Mouse (Mus musculus): ENCODE measurements at regions not wholly inside any gene's neighbourhood (a gene's known extent, or its start where the extent isn't known, plus 50 kb on each side); places are given as distances from the start of the nearest gene placed in this dataset.

DNA sequence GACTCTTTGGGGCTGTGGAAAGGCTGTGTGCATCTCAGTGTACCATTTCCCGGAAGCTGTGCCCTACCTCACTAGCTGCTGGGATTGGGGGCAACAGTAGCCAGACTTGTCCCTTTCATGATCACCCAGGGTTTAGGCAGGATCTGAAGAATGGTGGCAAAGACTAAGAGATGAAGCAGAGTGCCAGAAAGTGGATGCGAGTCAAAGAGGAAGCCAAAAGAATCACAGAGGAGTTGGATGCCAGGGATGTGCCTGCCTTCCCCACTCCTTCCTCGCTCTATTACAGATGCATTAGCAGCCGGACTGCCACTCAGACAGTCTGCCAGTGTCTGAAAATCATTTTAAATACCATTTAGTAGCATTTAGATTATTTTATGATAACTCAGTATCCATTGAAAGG lies 271.5 kb upstream of the Slc24a2 start:
- no peak for DNase-seq (ENCODE audit: low spot score in 2 of 2)

DNA sequence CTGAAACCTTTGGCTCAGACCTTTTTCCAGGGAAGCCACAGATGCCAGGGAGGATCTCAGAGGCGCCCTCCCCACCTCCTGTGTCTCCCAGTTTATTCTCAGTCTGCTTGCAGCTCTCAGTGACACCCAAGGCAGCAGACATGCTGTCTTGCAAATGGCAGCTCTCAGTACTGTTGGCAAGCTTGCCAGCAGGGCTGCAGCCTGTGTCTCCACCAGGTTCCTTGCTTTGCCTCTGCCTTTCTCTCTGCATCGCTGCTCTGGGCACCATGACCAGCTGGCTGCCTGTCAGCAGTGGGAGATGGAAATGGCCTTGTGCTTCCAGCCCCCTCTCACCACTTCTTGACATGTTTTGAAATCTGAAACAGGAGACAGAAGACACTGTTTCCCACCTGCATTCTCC lies 270.2 kb upstream of the Slc24a2 start:
- no peak for DNase-seq (ENCODE audit: low spot score in 2 of 2)

DNA sequence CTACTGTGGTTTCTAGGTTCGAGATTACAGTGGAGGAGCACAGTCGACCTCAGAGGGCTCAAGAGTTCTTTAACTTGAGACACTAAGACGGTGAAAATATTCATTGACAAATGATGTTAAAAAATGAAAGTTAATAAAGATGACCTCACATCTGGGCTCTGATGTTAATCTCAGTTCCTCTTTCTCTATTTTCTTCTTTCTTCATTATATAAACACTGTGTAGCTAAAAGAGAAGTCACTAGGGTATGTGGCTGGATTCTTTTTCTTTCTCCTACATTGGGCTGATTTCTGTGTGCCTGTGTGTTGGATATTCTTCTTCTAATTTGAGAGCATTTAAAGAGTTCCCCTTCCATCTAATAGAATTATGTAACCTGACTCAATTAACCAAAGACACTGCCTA lies 257.5 kb upstream of the Slc24a2 start:
- DNase-seq (ENCODE audit: low spot score in 2 of 2): no peak

DNA sequence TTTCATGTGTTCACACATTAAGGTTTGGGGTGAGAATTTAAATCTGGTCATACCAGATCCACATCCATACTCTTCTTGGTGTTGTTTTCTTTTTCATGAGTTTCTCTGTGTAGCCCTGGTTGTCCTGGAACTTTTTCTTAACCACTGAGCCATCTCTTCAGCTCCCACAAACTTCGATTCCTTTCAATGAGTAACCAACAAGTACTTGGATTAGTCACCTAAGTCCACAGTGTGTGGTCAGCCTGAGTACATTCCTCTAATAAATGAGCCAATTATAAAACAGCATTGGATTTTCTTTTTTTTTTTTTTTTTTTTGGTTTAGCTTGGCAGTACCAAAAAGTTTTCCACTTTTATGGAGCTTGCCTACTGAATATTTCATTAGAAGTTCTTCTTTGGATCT lies 245.3 kb upstream of the Slc24a2 start:
- DNase-seq (ENCODE audit: low spot score in 2 of 2): no peak

DNA sequence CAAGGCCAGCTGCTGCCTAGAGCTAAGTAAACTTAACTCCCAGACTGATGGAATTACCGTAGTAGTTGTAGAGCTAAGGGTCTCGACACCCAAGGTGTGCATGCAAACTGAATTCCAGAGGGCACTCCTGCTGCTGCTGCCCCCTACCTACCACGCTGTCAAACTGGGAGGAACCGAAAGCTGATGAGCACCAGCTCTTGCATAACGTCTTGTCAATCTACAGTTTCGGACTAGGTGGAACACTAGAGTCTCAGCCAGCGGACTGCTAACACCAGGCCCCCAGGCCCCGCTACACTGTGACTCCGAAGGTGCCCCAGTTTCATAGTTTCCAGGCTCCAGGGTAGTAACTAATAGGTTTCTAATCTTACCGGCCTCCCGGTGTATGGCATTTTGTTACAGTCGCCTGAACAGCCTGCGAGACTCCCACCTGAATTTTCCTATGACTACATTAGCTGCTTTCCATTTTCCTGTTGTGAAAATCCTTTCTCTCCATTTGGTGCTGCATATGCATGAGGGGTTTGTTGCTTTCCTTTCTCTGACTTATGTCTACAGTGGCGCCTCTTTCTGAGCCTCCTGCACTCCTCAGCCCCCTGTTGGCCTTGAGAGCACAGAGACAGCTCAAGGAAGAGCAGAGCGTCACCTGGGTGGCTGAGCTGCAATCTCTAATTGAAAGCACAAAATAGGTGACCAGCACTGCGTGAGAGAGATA lies 243.2 kb upstream of the Slc24a2 start:
- peak in 1 of 2 experiments; percentile 43 for DNase-seq (ENCODE audit: low spot score in 2 of 2)

DNA sequence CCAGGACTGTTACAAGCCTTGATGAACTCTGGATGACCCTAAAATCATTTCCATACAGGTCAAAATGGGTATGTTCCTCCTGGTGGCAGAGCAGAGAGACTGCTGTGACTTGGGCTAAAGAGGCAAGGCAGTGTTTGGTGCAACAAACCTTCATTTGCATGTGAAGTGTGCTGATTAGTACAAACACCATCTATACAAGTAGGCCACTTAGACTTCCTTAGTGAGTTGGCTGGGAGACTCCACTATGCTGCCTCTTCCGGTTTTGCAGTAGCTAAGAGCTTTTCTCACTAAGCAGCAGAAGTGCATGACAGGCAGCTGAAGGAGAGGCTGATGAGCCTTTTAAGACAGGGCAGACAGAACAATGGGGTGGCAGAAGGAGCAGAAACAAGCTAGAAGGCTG lies 242.5 kb upstream of the Slc24a2 start:
- no peak for DNase-seq (ENCODE audit: low spot score in 2 of 2)

DNA sequence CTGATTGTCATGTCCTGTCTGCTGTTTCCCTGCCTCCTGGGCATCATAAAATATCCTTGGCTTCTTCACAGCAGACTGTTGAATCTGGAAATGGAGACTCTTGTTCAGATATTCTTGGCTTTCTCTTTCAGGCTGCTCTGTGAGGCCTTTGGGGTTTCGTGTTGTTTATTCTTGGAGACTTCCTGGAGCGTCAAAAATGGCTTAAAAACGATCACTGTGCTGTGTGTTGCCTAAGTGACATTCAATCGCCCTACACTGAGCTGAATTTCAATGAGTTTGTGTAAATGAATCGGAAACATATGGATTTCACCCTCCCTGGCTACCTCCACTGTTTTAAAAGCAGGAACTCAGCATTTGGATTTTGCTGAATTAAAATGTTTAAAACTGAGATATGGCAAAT lies 241.1 kb upstream of the Slc24a2 start:
- no peak for DNase-seq (ENCODE audit: low spot score in 2 of 2)

DNA sequence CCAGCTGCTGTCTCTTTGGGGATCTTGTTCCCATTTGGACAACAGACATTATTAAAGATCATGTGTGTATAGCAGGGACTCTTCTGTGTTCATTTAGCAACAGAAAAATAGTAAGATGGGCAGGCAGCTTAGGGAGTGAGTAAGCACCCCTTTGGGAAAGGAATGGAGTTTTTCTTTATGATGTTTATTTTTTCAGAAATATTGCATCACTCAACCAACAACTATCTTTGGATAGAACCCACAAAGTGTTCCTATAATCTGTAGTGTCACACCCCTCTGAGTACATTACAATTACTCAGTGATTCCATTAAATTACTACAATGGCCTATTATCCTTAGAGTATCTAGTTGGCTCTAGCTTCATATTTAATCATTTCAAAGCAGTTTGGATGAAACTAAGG lies 237.3 kb upstream of the Slc24a2 start:
- DNase-seq (ENCODE audit: low spot score in 2 of 2): no peak

DNA sequence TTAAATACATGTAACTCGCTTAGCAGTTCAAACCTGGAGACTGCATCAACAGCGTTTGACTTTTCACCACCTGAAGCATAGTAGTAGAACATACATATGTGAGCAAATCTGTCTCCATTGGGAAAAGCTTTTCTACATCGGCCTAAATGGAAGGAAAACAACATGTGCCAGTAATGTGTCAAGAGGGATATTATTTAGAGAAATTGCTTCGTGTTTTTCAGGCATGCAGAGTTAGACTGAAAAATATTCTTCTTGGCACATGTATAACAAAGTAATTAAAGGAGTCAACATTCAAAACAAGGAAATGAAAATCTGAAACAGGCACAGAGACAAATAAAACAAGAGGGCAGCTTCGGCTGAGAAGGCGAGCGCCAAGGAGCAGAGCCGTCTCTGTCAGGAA lies 236.7 kb upstream of the Slc24a2 start:
- DNase-seq (ENCODE audit: low spot score in 2 of 2): no peak

DNA sequence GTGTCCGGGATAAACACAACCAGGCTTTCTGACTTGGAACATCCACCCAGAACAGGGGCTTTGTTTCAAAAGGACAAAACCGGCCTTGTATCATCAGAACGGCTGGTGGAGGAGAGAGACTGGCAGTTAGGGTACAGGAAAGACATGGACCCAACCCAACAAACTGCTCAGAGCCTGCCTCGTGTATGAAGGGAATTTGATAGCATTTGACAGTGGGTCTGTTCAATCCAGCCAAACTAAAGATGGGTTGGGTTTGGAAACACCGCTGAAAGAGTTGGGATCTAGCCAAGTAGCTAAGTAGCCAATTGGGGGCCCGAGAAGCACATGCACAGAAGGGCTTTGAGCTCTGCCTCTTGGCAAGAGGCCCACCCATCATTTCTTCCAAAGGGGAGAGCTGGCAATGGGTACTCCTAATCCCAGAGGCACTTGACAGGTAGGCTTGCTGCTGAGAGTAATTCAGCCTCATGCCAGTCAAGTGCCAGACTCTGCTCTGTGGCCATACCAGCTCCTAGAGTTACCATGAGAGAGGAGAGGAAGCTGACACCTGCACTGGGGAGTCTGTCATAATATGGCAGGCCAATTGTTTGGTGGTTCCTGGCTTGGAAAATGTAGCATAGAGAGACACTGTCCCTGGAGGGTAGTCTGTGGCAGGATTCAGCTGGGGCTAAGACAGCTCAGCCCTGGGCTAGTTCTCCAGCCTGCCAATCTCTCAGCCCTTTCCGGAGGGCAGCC lies 231.1 kb upstream of the Slc24a2 start:
- peak in 1 of 2 experiments; percentile 17 for DNase-seq (ENCODE audit: low spot score in 2 of 2)

DNA sequence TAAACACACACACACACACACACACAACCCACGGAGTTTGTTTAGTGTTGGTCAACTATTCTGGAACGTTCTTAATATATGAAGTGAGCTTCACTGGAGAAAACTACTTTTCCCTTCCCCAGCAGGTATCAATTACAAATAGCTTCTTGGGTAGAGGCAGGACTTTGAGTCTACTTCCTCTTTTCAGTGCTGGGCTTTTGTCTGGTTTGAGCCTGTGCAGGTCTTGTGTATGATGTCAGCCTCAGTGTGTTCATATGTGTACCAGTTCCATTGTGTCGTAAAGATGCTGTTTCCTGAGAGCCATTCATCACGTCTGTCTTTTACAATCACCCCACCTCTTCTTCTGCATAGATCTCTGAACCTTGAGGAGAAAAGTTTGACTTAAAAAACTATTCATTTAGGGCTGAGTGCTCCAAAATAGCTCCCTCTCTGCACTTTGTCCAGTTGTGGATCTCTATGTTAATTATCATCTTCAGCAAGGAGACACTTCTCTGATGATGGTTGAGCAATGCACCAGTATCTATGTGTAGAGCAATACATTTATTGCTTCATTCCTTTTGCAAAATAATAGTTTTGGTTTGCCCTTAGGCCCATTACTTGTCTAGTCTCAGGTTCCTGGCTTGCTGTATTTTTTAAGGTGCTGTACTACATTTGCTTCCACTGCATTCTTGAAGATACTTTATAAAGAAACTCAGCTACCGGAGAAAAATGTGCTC lies 225.7 kb upstream of the Slc24a2 start:
- DNase-seq (ENCODE audit: low spot score in 2 of 2): no peak

DNA sequence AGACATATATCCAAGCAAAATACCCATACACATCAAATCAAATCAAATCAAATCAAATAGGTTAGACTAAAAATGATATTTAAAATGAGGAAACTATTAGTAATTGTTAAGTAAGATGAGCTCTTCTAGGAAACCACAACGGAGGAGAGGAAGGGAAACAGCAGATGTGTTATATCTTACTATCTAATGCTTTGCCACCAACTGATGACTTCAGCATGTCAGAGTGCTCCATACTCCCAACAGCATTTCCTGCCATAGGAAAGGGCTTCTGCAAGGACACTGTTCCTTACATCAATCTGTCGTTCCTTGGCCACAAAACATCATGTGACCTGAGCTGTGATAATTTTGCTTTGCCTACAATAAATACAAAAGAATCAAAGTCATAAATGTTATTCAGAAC lies 221.8 kb upstream of the Slc24a2 start:
- no peak for DNase-seq (ENCODE audit: low spot score in 2 of 2)

DNA sequence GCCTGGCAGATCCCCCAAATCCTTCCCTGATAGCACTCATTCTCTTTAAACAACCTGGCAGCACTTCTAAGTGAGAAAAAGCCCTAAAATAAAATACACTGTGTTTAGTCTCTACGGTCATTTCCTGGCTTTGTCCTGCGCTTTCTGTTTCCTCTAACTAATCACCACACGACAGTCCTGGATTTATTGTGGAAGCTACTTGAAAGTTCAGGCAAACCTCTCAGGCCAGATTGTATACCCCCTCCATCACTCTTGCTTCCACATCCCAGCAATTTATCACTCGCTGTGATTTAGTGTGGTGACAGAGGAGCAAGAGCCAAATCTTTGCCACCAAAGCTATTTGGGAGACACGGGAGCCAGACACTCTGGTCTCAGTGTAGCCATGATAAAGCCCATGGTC lies 221.0 kb upstream of the Slc24a2 start:
- DNase-seq (ENCODE audit: low spot score in 2 of 2): no peak

DNA sequence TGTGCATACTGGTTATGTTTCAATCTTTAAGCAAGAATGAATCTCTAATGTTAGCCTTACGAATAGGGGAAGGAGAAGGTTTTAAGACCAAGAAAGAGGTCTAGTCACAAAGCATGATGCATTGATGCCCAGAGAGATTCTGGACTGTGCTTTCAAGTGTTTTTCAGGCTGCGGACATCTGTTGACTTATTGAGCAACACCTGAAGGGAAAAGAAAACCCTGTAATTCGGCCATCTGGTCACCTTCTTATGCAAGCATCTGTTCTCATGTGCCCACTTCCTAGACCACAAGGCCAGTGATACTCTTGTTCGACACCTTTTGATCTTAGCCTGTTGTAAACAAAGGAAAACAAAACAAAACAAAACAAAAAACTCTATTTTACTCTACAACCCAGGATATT lies 218.1 kb upstream of the Slc24a2 start:
- DNase-seq (ENCODE audit: low spot score in 2 of 2): no peak

DNA sequence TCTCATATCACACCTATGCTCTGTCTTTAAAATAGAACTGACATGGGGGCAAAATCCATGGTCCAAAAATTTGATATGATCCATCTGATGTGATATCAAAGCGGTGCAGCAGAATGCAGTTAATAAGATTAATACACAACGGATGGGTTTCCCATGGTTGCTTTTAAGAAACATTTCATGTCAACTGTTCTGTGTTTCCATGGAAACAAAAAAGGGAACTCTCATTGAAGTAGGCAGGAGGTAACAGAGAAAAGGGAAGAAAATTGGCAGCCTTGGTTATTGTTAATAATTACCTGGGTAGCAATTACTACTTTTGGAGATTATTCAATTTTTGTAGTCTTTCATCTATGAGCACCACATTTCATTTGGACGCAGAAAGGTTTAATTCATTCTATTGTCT lies 216.6 kb upstream of the Slc24a2 start:
- DNase-seq (ENCODE audit: low spot score in 2 of 2): no peak

DNA sequence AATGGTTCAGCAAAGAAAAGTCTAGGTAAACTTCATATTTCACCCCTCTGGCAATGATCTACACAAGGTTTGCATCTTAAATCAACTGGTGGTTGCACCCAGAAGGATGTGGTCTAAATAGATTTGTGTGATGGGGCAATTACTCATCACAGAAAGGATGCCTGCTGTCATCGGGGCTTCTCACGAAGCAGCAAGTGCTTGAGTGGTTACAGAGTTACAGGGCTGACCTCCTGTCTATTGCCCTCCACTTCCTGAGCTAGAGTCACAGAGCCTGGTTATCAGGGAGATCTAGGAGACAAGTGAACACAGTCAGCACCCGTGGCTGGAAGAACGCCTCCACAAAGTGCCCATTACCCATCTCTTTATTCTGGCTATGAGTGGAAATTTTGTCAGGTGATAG lies 203.9 kb upstream of the Slc24a2 start:
- no peak for DNase-seq (ENCODE audit: low spot score in 2 of 2)

DNA sequence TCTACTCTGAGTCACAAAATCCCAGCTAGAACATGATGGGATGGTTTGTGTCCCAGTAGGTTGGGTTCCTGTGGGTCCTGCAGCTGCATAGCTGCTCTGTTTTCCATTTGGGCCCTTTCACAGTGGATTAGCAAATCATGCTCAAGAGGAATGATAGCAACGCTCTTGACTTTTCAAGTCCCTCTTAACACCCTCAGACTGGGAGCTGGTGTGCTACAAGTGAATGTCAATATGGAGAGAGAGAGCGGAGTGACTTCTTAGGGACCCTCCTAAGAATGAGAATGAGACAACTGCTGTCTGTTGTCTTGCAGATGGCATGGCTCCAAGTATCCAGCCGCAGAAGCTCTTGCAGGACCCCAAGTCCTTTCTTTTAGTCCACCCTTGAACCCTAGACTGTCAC lies 198.1 kb upstream of the Slc24a2 start:
- no peak for DNase-seq (ENCODE audit: low spot score in 2 of 2)

DNA sequence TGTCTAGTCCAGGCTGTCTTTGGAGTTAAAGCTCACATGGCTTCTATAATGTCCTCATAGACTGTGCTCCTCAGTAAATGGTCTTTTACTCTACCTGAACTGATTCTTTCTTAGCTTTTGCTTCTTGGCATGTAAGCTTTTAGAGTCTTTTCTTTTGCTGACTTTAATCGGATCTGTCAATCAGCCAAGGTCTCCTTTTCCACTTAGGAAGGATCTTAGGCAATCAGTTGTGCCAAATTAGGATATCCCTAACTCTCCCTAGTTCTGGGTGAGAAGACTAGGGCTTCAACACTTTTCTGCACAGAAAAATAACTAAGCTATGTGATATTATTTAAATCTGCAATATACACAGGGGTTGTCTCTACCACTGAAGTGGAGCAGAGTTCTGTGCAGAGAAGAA lies 193.8 kb upstream of the Slc24a2 start:
- no peak for DNase-seq (ENCODE audit: low spot score in 2 of 2)

DNA sequence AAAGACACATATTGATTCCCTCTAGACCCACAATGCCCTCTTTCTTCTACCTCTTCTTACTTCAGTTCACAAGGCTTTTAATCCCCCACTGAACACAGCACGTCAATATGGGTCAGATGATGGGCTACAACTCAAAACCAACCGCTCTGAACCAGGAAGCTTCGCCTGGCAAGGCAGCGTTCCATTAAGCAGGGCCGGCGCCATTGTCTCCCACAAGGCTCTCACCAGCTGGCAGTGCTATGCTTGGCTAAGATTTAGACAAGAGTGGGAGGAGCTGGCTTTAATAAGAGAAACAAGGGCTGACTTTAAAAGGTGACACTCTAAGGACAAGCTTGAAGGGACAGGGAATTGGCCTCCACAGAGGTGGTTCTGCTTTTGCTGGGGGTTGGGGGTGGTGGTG lies 192.3 kb upstream of the Slc24a2 start:
- DNase-seq (ENCODE audit: low spot score in 2 of 2): peak in 1 of 2 experiments; percentile 3

DNA sequence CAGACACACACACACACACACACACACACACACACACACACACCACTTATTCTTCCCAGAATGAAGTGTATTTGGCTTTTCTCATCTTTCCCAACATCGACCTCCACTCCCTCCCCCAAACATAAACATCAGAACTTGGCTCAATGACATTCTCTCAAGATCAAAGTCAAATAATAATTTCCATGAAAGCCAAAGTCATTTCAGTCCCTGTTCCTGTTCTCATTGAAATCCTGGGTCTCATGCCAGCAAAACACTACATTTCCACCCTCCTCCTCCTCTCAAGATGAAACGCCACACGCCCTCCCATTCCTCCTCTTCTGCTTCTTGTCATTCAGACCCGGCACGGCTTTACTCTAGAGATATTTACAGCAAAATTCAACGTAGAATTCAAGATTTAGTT lies 173.1 kb upstream of the Slc24a2 start:
- DNase-seq (ENCODE audit: low spot score in 2 of 2): peak in 1 of 2 experiments; percentile 10

DNA sequence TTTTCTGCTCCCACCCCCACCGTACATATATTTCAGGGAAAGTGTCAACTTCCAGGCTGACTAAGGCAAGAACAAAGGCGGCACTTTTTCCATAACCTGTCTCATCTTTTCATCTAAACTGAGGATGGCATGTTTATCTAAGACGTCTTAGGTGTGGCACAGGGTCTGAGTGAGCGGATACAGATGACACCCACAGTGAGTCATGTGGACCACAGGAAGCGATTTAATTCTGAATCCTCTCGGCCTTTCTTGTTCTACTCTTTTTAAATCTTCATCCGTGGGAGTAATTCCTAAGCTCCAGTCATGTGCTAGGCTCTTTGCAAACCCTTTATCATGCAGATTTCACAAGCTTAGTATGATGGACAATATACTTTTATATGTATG lies 171.9 kb upstream of the Slc24a2 start:
- peak; percentile 4 to 6 for DNase-seq (ENCODE audit: low spot score in 2 of 2)

DNA sequence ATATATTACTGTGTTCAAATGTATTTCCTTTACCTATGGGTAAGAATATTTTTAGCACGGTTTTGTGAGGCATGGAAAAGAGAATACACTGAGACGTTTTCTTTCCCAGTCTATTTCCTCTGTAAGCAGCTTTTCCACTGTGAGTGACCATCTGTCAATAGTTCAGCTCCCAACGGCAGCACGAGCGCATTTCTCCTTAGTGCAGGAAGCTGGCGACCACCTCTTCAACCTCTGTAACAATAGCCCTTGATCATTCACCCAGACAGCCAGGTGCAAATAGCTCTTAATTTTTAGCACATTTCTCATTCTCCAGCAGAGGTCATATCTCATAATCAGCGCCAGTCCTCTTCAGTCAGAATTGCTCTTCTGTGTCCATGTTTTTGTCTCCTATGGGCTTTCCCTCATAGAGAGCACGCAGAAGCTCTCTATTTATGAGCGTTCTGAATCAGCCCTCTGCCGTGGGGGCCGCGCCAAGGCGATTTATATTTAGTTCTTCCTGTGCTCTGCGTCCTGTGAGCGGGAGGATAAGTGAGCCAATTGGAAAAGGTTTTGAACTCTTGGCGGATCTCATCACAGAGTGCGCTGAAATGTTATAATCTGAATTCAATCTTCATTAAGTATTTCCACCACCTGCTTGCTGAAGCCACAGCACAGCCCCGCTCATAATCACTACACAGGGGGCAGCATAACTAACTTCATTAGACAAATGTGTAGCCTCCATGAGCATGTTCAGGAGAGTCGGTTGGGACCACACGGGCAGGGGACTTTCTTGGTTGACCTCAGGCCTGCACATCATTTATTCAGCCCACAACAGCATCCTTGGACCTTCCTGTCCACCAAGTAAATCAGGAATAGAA lies 171.3 kb upstream of the Slc24a2 start:
- DNase-seq (ENCODE audit: low spot score in 2 of 2): peak; percentile 36 to 54

Measured in frontal cortex, postnatal 36 days (tissue).